Mouse (Mus musculus) intestine, embryonic 14.5 days (tissue): ENCODE results near the gene Gba2. TPM values are rescaled to one million over a fixed set of nuclear protein-coding genes. Genes with fewer than 3 reads are reported as not detected.

ENCODE experiments used
- ATAC-seq: fragments of 200-750 bp; cut with Nextera tagmentation; replicated peaks from 2 replicates; pipeline ENCODE4 v1.8.0; 2017; ENCODE audit warnings: low read depth, moderate number of reproducible peaks, moderate TSS enrichment, moderate library complexity; ENCODE audit not compliant: low FRiP score, low TSS enrichment
- DNase-seq: peaks from one replicate; pipeline ENCODE4 v3.0.0-alpha.2; 2018; ENCODE audit warnings: low spot score
- H3K27ac ChIP-seq: fragments of 300-500 bp; sonication (generic); 2 replicates; pipeline ENCODE4 v1.5.1; 2014; ENCODE audit warnings: low read depth, mild to moderate bottlenecking, control low read depth
- H3K27me3 ChIP-seq: fragments of 300-500 bp; sonication (generic); replicated peaks from 2 replicates; pipeline ENCODE4 v1.6.1; 2014; ENCODE audit warnings: low read length, control low read depth; ENCODE audit not compliant: control insufficient read depth, insufficient read depth
- H3K36me3 ChIP-seq: fragments of 300-500 bp; sonication (generic); 2 replicates; pipeline ENCODE4 v1.6.1; 2014; ENCODE audit warnings: low read length, control low read depth; ENCODE audit not compliant: control insufficient read depth, insufficient read depth
- H3K4me1 ChIP-seq: fragments of 300-500 bp; sonication (generic); replicated peaks from 2 replicates; pipeline ENCODE4 v1.6.1; 2014; ENCODE audit warnings: low read length, control low read depth, mixed read lengths; ENCODE audit not compliant: control insufficient read depth, insufficient read depth
- H3K4me2 ChIP-seq: fragments of 300-500 bp; sonication (generic); 2 replicates; pipeline ENCODE4 v1.6.1; 2014; ENCODE audit warnings: low read length
- H3K4me3 ChIP-seq: fragments of 300-500 bp; sonication (generic); 2 replicates; pipeline ENCODE4 v1.5.1; 2014; ENCODE audit warnings: low read depth, low read length, control low read depth, mixed read lengths
- H3K9ac ChIP-seq: fragments of 300-500 bp; sonication (generic); 2 replicates; pipeline ENCODE4 v1.6.1; 2014; ENCODE audit warnings: mild to moderate bottlenecking, low read length
- H3K9me3 ChIP-seq: fragments of 300-500 bp; sonication (generic); 2 replicates; pipeline ENCODE4 v1.6.1; 2016; ENCODE audit warnings: low read length, control low read depth; ENCODE audit not compliant: control insufficient read depth
- WGBS: fragments of 180-500 bp; shearing (Covaris S2); extraction: QIAGEN DNeasy Blood & Tissue Kit; methylation state at CpG from one replicate; pipeline ENCODE4 v1.1.7; 2014; 5-methylcytosine and 5-hydroxymethylcytosine counted together
- polyA plus RNA-seq: library from polyadenylated mRNA; unstranded; fragments of >200 nt; fragmentation: Nextera tagmentation; extraction: Ambion mirVana; gene quantifications from 2 replicates; pipeline ENCODE4 v1.2.1, GENCODE M21; 2014

Gba2 gene
- 13.2 and 15.5 TPM in 2 replicates for polyA plus RNA-seq

DNA sequence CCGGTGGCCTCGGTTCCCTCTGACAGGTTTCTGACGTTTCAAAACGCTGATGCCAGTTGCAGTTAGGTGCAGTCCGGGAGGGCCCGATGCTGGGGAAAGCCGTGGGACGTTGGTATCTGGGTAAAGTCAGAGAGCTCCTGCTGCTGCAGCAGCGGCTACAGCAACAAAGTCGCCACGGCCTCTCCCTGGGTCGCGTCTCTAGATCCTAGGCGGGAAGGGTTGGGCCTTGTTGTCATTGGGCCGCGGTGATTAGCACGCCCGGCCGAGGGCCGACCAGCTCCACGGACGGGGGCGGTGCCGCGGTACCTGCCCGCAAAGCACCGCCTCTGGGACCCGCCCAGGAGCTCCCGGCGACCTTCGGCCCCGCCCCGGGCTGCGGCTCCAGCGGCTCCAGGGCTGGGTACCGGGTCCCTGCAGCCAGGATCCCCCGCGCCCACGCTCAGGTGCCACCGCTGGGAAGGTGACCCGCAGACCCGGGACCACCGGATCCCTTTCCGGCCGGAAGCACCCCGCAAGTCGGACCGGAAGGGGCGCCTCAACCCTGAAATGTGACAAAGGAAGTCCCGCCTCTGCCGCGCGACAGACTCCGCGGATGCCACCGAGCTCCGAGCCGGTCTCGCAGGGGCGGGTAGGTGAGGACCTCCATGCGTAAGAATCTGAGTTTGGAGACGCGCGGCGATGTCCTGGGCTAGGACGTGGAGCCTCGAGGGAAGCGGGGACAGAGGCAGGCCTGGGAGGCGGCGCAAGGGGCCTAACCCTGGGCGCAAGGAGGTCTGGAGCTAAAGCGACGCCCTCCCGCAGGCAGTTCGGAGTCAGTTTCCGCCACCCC, at the start of gene Gba2, which contains the start of gene Rgp1:
TSS of gene Gba2 (minus strand) at position 498 of the 829 bp plus-strand sequence.
TSS of gene Rgp1 (plus strand) at position 340 of the 829 bp plus-strand sequence.
- peak within 1 kb of the TSS; percentile 70 for H3K27ac ChIP-seq
- peak within 1 kb of the TSS; percentile 77 for H3K4me3 ChIP-seq
- H3K4me2 ChIP-seq, result peak within 1 kb of the TSS; percentile 99
- peak within 1 kb of the TSS; percentile 85 for H3K9ac ChIP-seq
- H3K36me3 ChIP-seq, result peaks cover 42% of the 10 kb centered on the region
- ATAC-seq (peak; percentile 92), DNase-seq (peak; percentile 93)
- peaks cover 35% of the 10 kb centered on the region for H3K4me1 ChIP-seq
- no peaks in the 10 kb centered on the region for H3K27me3 ChIP-seq
- WGBS, result under 1% methylated on average over 75 of the region's 76 CpGs
- no peaks in the 10 kb centered on the region for H3K9me3 ChIP-seq

DNA sequence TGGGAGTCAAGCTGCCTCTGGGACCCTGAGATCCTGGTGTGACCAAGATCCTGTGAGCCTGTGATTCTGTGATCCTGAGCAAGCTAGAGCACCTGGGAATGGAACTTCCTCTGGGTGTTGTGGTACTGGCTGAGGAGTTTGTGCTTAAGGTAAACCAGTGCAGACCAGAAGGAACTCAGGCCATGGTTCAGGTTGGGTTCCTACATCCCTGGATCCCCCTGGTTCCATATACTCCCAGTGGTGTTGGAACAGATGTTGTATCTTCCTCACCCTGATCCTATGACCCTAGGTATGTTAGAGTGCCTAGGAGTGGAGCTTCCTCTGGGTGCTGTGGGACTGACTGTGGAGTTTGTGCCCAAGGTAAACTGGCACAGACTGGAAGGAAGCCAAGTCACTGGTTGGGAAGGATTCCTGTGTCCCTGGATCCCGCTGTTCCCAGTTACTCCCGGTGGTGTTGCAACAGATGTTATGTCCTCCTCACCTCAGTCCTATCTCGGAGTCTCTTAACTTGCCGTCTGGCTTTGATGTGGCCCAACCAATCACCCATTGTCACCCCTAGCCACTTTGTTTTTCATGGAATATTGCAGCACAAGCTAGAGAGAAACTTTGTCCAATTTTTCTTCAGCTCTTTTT, 41.6 kb upstream of the Gba2 start:
- no peak for ATAC-seq
- Histone ChIP-seq H3K9me3 (peaks cover 8% of the 10 kb centered on the region), H3K36me3 (no peaks in the 10 kb centered on the region)

DNA sequence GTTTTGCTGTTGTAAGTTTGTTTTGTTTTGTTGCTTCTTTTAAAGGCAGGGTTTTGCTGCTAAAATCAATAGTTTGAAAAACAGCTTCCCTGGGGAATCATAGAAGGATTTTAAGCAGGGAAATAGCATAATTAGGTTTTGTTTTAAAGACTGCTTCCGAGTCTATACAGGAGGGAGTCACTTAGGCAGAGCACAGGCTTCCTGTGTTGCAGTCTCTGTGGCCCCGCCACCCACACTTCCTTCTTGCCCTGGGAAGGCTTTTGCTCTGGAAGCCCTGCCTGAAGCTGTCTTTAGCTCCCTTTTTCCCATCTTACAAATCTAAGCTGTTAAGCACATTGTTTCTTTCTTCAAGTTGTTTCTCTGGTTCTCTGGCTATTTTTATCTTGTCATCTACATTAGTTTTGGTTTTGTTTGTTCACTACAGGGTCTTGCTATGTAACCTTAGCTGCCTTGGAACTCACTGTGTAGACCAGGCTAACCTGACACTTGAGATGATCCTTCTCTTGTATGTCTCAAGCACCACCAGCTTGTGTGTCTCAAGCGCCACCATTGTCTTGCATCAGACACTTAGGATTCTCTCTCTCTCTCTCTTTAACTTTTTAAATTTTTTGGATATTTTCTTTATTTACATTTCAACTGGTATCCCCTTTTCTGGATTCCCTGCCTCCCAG, 34.5 kb upstream of the Gba2 start:
- no peak for ATAC-seq
- no peak for DNase-seq
- WGBS, result 58% methylated on average over 3 of the region's 3 CpGs

More for the DNA sequence above, 41.6 kb upstream of the Gba2 start:
- no peaks in the 10 kb centered on the region for H3K4me1 ChIP-seq
- 85% methylated on average over 4 of the region's 4 CpGs for WGBS
- no peak overlapping the region for H3K4me2 ChIP-seq
- H3K9ac ChIP-seq, result no peak overlapping the region
- H3K27me3 ChIP-seq, result no peaks in the 10 kb centered on the region
- H3K27ac ChIP-seq, result no peak overlapping the region
- DNase-seq, result no peak
- no peak overlapping the region for H3K4me3 ChIP-seq

GRCm38 (mm10) chr4:43612534-43612933, 33.9 kb upstream of the Gba2 start:
- Histone ChIP-seq H3K27me3 (no peaks in the 10 kb centered on the region), H3K4me3 (no peak overlapping the region), H3K36me3 (no peaks in the 10 kb centered on the region), H3K4me2 (no peak overlapping the region), H3K4me1 (no peaks in the 10 kb centered on the region), H3K27ac (no peak overlapping the region), H3K9ac (no peak overlapping the region), H3K9me3 (no peaks in the 10 kb centered on the region)
- 68% methylated on average over 10 of the region's 10 CpGs for WGBS
- DNase-seq (no peak), ATAC-seq (no peak)

More for the DNA sequence above, 34.5 kb upstream of the Gba2 start:
- Histone ChIP-seq H3K9ac (no peak overlapping the region), H3K4me3 (no peak overlapping the region), H3K4me2 (no peak overlapping the region), H3K36me3 (no peaks in the 10 kb centered on the region), H3K9me3 (no peaks in the 10 kb centered on the region), H3K4me1 (no peaks in the 10 kb centered on the region), H3K27me3 (no peaks in the 10 kb centered on the region), H3K27ac (no peak overlapping the region)

DNA sequence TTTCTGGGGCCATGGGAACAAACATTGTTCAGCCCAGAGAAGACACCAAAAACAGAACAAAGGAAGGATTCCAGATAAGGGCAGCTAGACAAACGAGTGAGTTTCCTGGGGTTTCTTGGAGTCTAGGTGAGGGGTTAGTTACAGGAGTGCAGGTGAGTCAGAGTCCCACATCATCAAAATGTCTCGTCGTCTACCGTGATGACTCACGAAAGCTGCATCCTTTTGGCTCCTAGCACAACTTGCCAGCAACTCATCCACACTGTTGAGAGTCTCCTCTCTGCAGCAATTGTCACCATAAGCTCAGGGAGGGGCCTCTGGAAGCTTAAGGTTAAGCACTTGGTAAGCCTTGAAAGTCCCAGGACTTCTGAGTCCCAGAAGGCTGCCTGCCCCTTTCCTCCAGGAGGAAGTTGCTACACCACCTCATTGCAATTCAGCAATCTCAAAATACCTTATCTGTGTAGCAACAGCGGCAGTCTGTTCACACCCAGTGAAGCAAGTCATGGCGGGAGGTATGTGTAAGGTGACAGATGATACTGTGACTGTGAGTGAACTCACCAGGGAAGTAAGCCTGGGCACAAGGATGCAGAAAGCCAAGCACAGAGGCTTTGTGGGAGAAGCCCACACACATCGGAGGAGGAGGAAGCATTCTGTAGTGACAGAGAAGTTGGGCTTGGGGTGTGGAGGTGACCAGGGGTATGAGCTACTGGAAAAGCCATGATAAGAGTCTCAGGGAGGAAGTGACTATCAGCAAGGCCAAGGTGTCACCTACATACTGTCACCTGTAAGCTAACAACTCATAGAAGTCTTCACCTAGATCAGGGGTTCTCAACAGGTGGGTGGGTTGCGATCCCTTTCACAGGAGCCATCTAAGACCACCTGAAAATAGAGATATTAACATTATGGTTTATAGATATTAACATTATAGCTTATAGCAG, 26.3 kb upstream of the Gba2 start:
- Histone ChIP-seq H3K9me3 (no peaks in the 10 kb centered on the region), H3K4me1 (no peaks in the 10 kb centered on the region), H3K9ac (no peak overlapping the region), H3K27ac (no peak overlapping the region), H3K4me3 (no peak overlapping the region), H3K4me2 (no peak overlapping the region), H3K36me3 (no peaks in the 10 kb centered on the region), H3K27me3 (no peaks in the 10 kb centered on the region)
- WGBS, result 71% methylated on average over 9 of the region's 9 CpGs
- no peak for DNase-seq
- ATAC-seq, result no peak

DNA sequence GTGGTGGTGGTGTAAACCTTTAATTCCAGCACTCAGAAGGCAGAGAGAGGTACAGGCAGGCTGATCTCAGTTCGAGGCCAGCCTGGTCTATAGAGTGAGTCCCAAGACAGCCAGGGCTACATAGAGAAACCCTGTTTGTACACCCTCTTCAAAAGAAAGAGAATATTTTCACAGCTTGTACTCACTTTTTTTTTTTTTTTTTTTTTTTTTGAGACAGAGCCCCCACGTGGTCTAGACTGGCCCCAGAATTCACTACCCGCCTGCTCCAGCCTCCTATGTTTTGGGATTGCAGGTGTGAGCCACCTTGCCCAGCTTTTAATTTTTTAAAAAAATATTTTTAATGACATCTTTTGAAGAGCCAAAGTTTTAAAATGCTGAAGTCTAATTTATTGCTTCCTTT, 25.4 kb upstream of the Gba2 start:
- ATAC-seq (no peak), DNase-seq (no peak)
- H3K4me1 ChIP-seq, result no peaks in the 10 kb centered on the region
- H3K36me3 ChIP-seq, result no peaks in the 10 kb centered on the region
- H3K9ac ChIP-seq, result no peak overlapping the region
- H3K9me3 ChIP-seq, result no peaks in the 10 kb centered on the region
- H3K27me3 ChIP-seq, result no peaks in the 10 kb centered on the region
- no peak overlapping the region for H3K4me2 ChIP-seq
- WGBS, result 78% methylated on average over 3 of the region's 3 CpGs
- no peak overlapping the region for H3K27ac ChIP-seq
- H3K4me3 ChIP-seq, result no peak overlapping the region

DNA sequence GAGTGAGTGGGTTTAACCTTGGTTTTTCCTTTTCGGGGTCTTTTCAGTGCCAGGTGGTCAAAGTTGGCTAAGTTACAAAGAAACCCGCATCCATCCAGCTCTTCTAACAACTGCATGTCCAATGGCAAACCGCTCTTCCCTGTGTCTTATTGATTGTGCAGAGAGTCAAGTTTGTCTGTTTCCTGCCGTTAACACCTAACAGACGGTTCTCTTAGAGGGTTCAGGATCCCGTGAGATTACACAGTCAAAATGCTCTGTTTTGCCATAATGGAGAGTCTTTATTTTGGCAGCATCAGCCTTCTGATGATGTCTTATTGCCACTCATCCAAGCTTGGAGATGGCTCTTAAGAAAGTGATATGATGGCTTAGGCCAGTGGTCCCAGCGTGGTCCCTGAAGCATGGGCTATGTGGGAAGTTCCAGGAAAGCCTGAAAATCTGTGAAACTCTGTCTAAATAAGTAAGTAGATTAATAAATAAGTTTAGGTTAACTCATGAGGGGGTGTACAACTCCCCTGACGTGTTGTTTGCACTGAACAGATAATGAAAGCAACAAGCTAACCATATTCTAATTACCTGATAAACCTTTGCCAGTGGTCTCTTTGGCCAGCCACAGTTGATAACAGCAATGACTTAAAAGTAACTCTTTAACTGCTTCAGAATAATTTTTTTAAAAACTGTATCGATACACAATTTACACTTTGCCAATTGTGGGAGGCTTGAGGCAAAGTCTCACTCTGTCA, 21.7 kb upstream of the Gba2 start:
- H3K9me3 ChIP-seq, result no peaks in the 10 kb centered on the region
- DNase-seq (no peak), ATAC-seq (no peak)
- no peak overlapping the region for H3K9ac ChIP-seq
- H3K27me3 ChIP-seq, result no peaks in the 10 kb centered on the region
- H3K4me3 ChIP-seq, result no peak overlapping the region
- H3K36me3 ChIP-seq, result no peaks in the 10 kb centered on the region
- WGBS, result 78% methylated on average over 9 of the region's 9 CpGs
- H3K4me1 ChIP-seq, result no peaks in the 10 kb centered on the region
- H3K27ac ChIP-seq, result no peak overlapping the region
- no peak overlapping the region for H3K4me2 ChIP-seq
